Mouse (Mus musculus): ENCODE results near the gene Tuba1c. TPM values are rescaled to one million over a fixed set of nuclear protein-coding genes. Genes with fewer than 3 reads are reported as not detected.

Tuba1c gene
- polyA plus RNA-seq, 1 experiment from 2014 or later = 202 TPM

- DNase-seq (ENCODE audit: low spot score) = no peak
- H3K36me3 ChIP-seq (ENCODE audit: control insufficient read depth, insufficient read depth, low read length) = peaks cover 13% of the 10 kb centered on the region; the same call in 1 of the 2 replicates
- H3K27ac ChIP-seq (ENCODE audit: low read depth, low read length) = peak overlapping the region; percentile 90
- peak overlapping the region; percentile 80 for H3K4me3 ChIP-seq (ENCODE audit: low read depth, low read length)
- no peaks in the 10 kb centered on the region for H3K27me3 ChIP-seq (replicated peaks; ENCODE audit: control insufficient read depth, insufficient read depth, low read length)
- H3K4me2 ChIP-seq = peak overlapping the region; percentile 80
- peak; percentile 64 for ATAC-seq (replicated peaks; ENCODE audit: low FRiP score)
- H3K4me1 ChIP-seq (replicated peaks; ENCODE audit: control insufficient read depth, insufficient read depth, low read length) = peaks cover 18% of the 10 kb centered on the region
- H3K9me3 ChIP-seq (ENCODE audit: control insufficient read depth, low read length) = no peaks in the 10 kb centered on the region
- 5% methylated on average over 26 of the region's 26 CpGs for WGBS
- H3K9ac ChIP-seq (ENCODE audit: low read depth, low read length) = peak overlapping the region; percentile 88
Measured at GRCm38 (mm10) chr15:99030585-99031387, 1.1 kb downstream of the Tuba1c start.

- H3K27ac ChIP-seq (ENCODE audit: low read depth, low read length) = peak overlapping the region; percentile 90; the same call in 1 of the 2 replicates
- ATAC-seq (replicated peaks; ENCODE audit: low FRiP score) (no peak), DNase-seq (ENCODE audit: low spot score) (no peak)
- peaks cover 15% of the 10 kb centered on the region for H3K36me3 ChIP-seq (ENCODE audit: control insufficient read depth, insufficient read depth, low read length)
- no peaks in the 10 kb centered on the region for H3K27me3 ChIP-seq (replicated peaks; ENCODE audit: control insufficient read depth, insufficient read depth, low read length)
- peak overlapping the region; percentile 88 for H3K9ac ChIP-seq (ENCODE audit: low read depth, low read length)
- peak overlapping the region; percentile 80 for H3K4me3 ChIP-seq (ENCODE audit: low read depth, low read length)
- H3K9me3 ChIP-seq (ENCODE audit: control insufficient read depth, low read length) = no peaks in the 10 kb centered on the region
- peaks cover 18% of the 10 kb centered on the region for H3K4me1 ChIP-seq (replicated peaks; ENCODE audit: control insufficient read depth, insufficient read depth, low read length)
- WGBS = 42% methylated on average over 4 of the region's 4 CpGs
- peak overlapping the region; percentile 80 for H3K4me2 ChIP-seq
Measured at GRCm38 (mm10) chr15:99031388-99031675, 1.6 kb downstream of the Tuba1c start.

GRCm38 (mm10) chr15:99032041-99032725 is 2.5 kb downstream of the Tuba1c start:
- Histone ChIP-seq H3K27me3 (replicated peaks; ENCODE audit: control insufficient read depth, insufficient read depth, low read length) (no peaks in the 10 kb centered on the region), H3K4me1 (replicated peaks; ENCODE audit: control insufficient read depth, insufficient read depth, low read length) (peaks cover 18% of the 10 kb centered on the region), H3K27ac (ENCODE audit: low read depth, low read length) (peak overlapping the region; percentile 46; the same call in 1 of the 2 replicates), H3K36me3 (ENCODE audit: control insufficient read depth, insufficient read depth, low read length) (peaks cover 21% of the 10 kb centered on the region), H3K4me2 (peak overlapping the region; percentile 80), H3K9me3 (ENCODE audit: control insufficient read depth, low read length) (no peaks in the 10 kb centered on the region), H3K4me3 (ENCODE audit: low read depth, low read length) (peak overlapping the region; percentile 80), H3K9ac (ENCODE audit: low read depth, low read length) (peak overlapping the region; percentile 88)
- DNase-seq (ENCODE audit: low spot score) (no peak), ATAC-seq (replicated peaks; ENCODE audit: low FRiP score) (no peak)
- 43% methylated on average over 9 of the region's 9 CpGs for WGBS

GRCm38 (mm10) chr15:99032726-99033250 is 3.1 kb downstream of the Tuba1c start:
- H3K36me3 ChIP-seq (ENCODE audit: control insufficient read depth, insufficient read depth, low read length) = peaks cover 21% of the 10 kb centered on the region
- no peaks in the 10 kb centered on the region for H3K9me3 ChIP-seq (ENCODE audit: control insufficient read depth, low read length)
- H3K27me3 ChIP-seq (replicated peaks; ENCODE audit: control insufficient read depth, insufficient read depth, low read length) = no peaks in the 10 kb centered on the region
- peak overlapping the region; percentile 88 for H3K9ac ChIP-seq (ENCODE audit: low read depth, low read length)
- peak overlapping the region; percentile 80 for H3K4me2 ChIP-seq
- peak overlapping the region; percentile 46; the same call in 1 of the 2 replicates for H3K27ac ChIP-seq (ENCODE audit: low read depth, low read length)
- WGBS = 35% methylated on average over 7 of the region's 7 CpGs
- H3K4me1 ChIP-seq (replicated peaks; ENCODE audit: control insufficient read depth, insufficient read depth, low read length) = peaks cover 18% of the 10 kb centered on the region
- DNase-seq (ENCODE audit: low spot score) (no peak), ATAC-seq (replicated peaks; ENCODE audit: low FRiP score) (no peak)
- peak overlapping the region; percentile 80 for H3K4me3 ChIP-seq (ENCODE audit: low read depth, low read length)

- no peak for ATAC-seq (replicated peaks; ENCODE audit: low FRiP score)
- H3K36me3 ChIP-seq (ENCODE audit: control insufficient read depth, insufficient read depth, low read length) = peaks cover 23% of the 10 kb centered on the region
- peak overlapping the region; percentile 46 for H3K27ac ChIP-seq (ENCODE audit: low read depth, low read length)
- no peaks in the 10 kb centered on the region for H3K9me3 ChIP-seq (ENCODE audit: control insufficient read depth, low read length)
- H3K4me3 ChIP-seq (ENCODE audit: low read depth, low read length) = peak overlapping the region; percentile 80
- H3K27me3 ChIP-seq (replicated peaks; ENCODE audit: control insufficient read depth, insufficient read depth, low read length) = no peaks in the 10 kb centered on the region
- DNase-seq (ENCODE audit: low spot score) = no peak
- peak overlapping the region; percentile 50 for H3K9ac ChIP-seq (ENCODE audit: low read depth, low read length)
- peaks cover 18% of the 10 kb centered on the region for H3K4me1 ChIP-seq (replicated peaks; ENCODE audit: control insufficient read depth, insufficient read depth, low read length)
- 72% methylated on average over 7 of the region's 7 CpGs for WGBS
- peak overlapping the region; percentile 80 for H3K4me2 ChIP-seq
Measured at GRCm38 (mm10) chr15:99033498-99034270, 4.0 kb downstream of the Tuba1c start.

GRCm38 (mm10) chr15:99035431-99035830 is 5.7 kb downstream of the Tuba1c start:
- peaks cover 26% of the 10 kb centered on the region for H3K36me3 ChIP-seq (ENCODE audit: control insufficient read depth, insufficient read depth, low read length)
- peaks cover 19% of the 10 kb centered on the region for H3K4me1 ChIP-seq (replicated peaks; ENCODE audit: control insufficient read depth, insufficient read depth, low read length)
- no peak overlapping the region for H3K27ac ChIP-seq (ENCODE audit: low read depth, low read length)

GRCm38 (mm10) chr15:99036249-99036905 is 6.7 kb downstream of the Tuba1c start:
- Histone ChIP-seq H3K36me3 (ENCODE audit: control insufficient read depth, insufficient read depth, low read length) (peaks cover 26% of the 10 kb centered on the region), H3K4me3 (ENCODE audit: low read depth, low read length) (no peak overlapping the region), H3K4me2 (no peak overlapping the region), H3K27ac (ENCODE audit: low read depth, low read length) (no peak overlapping the region), H3K9me3 (ENCODE audit: control insufficient read depth, low read length) (no peaks in the 10 kb centered on the region), H3K4me1 (replicated peaks; ENCODE audit: control insufficient read depth, insufficient read depth, low read length) (peaks cover 24% of the 10 kb centered on the region), H3K9ac (ENCODE audit: low read depth, low read length) (no peak overlapping the region), H3K27me3 (replicated peaks; ENCODE audit: control insufficient read depth, insufficient read depth, low read length) (no peaks in the 10 kb centered on the region)
- DNase-seq (ENCODE audit: low spot score) = no peak
- no peak for ATAC-seq (replicated peaks; ENCODE audit: low FRiP score)
- WGBS = 92% methylated on average over 8 of the region's 8 CpGs

More at GRCm38 (mm10) chr15:99035431-99035830, 5.7 kb downstream of the Tuba1c start:
- no peaks in the 10 kb centered on the region for H3K9me3 ChIP-seq (ENCODE audit: control insufficient read depth, low read length)
- ATAC-seq (replicated peaks; ENCODE audit: low FRiP score) (no peak), DNase-seq (ENCODE audit: low spot score) (no peak)
- no peak overlapping the region for H3K9ac ChIP-seq (ENCODE audit: low read depth, low read length)
- H3K27me3 ChIP-seq (replicated peaks; ENCODE audit: control insufficient read depth, insufficient read depth, low read length) = no peaks in the 10 kb centered on the region
- no peak overlapping the region for H3K4me2 ChIP-seq
- 89% methylated on average over 4 of the region's 4 CpGs for WGBS
- H3K4me3 ChIP-seq (ENCODE audit: low read depth, low read length) = no peak overlapping the region

- DNase-seq (ENCODE audit: low spot score) = no peak
- Histone ChIP-seq H3K27me3 (replicated peaks; ENCODE audit: control insufficient read depth, insufficient read depth, low read length) (no peaks in the 10 kb centered on the region), H3K9me3 (ENCODE audit: control insufficient read depth, low read length) (no peaks in the 10 kb centered on the region), H3K36me3 (ENCODE audit: control insufficient read depth, insufficient read depth, low read length) (peaks cover 26% of the 10 kb centered on the region), H3K4me2 (no peak overlapping the region), H3K4me3 (ENCODE audit: low read depth, low read length) (no peak overlapping the region), H3K27ac (ENCODE audit: low read depth, low read length) (no peak overlapping the region), H3K4me1 (replicated peaks; ENCODE audit: control insufficient read depth, insufficient read depth, low read length) (peaks cover 12% of the 10 kb centered on the region; the same call in 1 of the 2 replicates), H3K9ac (ENCODE audit: low read depth, low read length) (no peak overlapping the region)
- ATAC-seq (replicated peaks; ENCODE audit: low FRiP score) = no peak
- WGBS = 81% methylated on average over 1 of the region's 1 CpGs
Measured at GRCm38 (mm10) chr15:99038025-99038424, 8.3 kb downstream of the Tuba1c start.
